Mouse (Mus musculus): ENCODE measurements around the gene Fxyd7.

The Fxyd7 gene

GRCm38 (mm10) chr7:31008175-31008574, 43.1 kb downstream of the Fxyd7 start:
- DNase-seq (ENCODE audit: low read depth, low spot score) = no peak

GRCm38 (mm10) chr7:31007775-31008174, 43.5 kb downstream of the Fxyd7 start:
- no peak for DNase-seq (ENCODE audit: low read depth, low spot score)

GRCm38 (mm10) chr7:31002650-31003049, 48.6 kb downstream of the Fxyd7 start:
- no peak for DNase-seq (ENCODE audit: low read depth, low spot score)

GRCm38 (mm10) chr7:31000505-31001020, 50.7 kb downstream of the Fxyd7 start:
- no peak for DNase-seq (ENCODE audit: low read depth, low spot score)

GRCm38 (mm10) chr7:30996491-30996890, 54.8 kb downstream of the Fxyd7 start:
- DNase-seq (ENCODE audit: low read depth, low spot score) = no peak

GRCm38 (mm10) chr7:30993986-30994385, 57.3 kb downstream of the Fxyd7 start:
- DNase-seq (ENCODE audit: low read depth, low spot score) = no peak
